Mouse (Mus musculus) E14TG2a.4 (cell line): Measurements from ENCODE around the gene Ntng2.

ENCODE experiments used
- CTCF ChIP-seq: conservative IDR thresholded peaks from 2 replicates; pipeline ENCODE4 v1.5.1; 2014; ENCODE audit warnings: low read length
- NANOG ChIP-seq: IDR thresholded peaks from 2 replicates; pipeline ENCODE4 v1.6.1; 2014; ENCODE audit warnings: borderline replicate concordance, low read length, mixed read lengths
- POU5F1 ChIP-seq: IDR thresholded peaks from 2 replicates; pipeline ENCODE4 v1.6.1; 2014; ENCODE audit warnings: low read length, borderline replicate concordance

GRCm38 (mm10) chr2:29190392-29190791 is 62.4 kb downstream of the Ntng2 start:
- no peak for TF ChIP-seq CTCF
- no peak for TF ChIP-seq POU5F1
- no peak for TF ChIP-seq NANOG
